Mouse (Mus musculus): ENCODE measurements at regions not wholly inside any gene's neighbourhood (a gene's known extent, or its start where the extent isn't known, plus 50 kb on each side); places are given as distances from the start of the nearest gene placed in this dataset.

GRCm38 (mm10) chr3:128226503-128226902, 330.4 kb upstream of the Fam241a start:
- no peak for DNase-seq (ENCODE audit: low read depth, low spot score)

DNA sequence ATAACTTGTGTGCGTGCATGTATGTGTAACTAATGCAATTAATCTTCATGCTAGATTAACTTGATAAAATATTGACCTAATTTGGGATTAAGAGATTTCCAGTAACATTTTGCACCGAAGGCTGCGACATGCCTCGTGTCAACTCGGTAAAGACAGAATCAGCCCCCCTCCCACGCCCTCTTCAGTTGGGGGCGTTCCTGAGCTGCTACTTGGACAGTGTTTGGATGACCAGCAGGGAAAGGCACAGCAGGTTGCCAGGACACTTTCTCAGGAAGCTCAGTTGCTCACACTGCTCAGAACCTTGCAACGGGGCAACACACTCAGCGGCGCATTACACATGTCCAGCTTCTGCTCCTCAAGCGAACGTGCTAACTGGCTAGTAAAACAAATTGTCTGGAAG, 326.2 kb upstream of the Fam241a start:
- DNase-seq (ENCODE audit: low read depth, low spot score) = no peak

- DNase-seq (ENCODE audit: low read depth, low spot score) = no peak
Observed at GRCm38 (mm10) chr3:128221625-128222024, 325.5 kb upstream of the Fam241a start.

DNA sequence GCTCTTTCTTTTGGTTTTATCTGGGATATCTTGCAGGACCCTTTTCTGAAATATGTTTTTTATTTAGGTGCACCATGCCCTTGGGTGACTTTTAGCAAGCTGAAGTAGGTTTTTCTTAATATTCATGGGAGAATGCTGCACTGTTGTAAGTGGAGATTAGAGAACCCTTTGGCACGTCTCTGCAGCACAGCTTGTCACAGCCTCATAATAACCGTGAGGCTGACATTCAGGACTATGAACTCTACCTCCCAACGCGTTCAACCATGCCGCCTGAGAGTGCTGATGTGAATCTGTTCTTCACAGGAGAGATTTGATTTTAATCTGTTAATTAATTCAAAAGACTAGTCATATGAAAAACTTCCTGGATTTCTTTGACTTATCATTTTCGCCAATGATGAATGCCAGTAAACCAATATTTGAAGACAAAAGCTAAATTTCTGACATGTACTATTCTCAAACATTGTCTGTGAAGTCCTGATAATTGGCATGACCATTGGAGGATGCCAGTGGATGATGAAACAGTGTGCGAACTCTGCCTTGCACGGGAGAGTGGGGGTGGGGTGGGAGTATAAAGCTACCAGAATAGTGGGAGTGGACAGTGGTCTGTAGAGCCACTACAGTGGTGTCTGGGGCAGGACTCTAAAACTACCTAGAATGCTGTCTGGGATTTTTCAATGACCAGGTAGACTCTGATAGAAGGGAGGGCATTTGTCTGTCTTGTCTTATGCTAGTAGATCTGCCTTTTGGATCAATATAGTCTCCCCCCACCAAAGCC, 324.8 kb upstream of the Fam241a start:
- no peak for DNase-seq (ENCODE audit: low read depth, low spot score)

GRCm38 (mm10) chr3:128217765-128218415, 321.8 kb upstream of the Fam241a start:
- DNase-seq (ENCODE audit: low read depth, low spot score) = no peak

DNA sequence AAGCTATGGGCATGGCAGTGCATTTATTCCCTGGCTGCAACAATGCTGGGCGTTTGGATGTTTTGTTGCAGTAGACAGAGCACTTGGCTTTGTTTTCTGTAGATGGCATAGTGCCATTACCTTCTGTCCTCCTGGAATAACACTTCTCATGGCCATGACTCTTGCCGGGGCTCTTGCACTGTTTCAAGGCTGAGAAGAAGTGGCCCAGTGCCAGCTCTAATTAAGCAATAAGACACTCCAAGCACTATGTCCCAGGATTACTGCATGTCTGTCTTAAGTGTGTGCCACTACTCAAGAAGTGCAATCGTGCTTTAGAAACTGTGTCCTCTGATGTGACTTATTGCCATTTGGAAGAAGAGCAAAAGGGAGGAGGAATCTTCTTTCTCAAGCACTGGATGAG, 316.1 kb upstream of the Fam241a start:
- no peak for DNase-seq (ENCODE audit: low read depth, low spot score)

- no peak for DNase-seq (ENCODE audit: low read depth, low spot score)
Observed at GRCm38 (mm10) chr3:128210591-128210990, 314.5 kb upstream of the Fam241a start.

DNA sequence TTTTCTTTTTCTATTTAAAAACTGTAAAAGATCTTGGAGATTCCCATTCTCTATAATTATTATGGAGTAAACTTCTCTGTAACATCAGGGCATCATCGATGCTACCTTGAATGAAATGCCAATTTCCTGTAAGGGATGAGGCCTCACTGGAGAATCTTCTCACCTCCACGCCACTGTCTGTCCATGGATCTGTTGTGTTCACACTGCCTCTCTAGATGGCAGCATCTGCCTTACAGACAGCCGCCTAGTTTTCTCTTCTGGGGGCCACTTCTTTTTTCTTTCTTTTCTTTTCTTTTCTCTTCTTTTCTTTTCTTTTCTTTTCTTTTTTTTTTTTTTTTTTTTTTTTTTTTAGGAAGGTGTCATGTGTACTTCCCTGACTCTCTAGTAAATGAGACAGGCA, 310.8 kb upstream of the Fam241a start:
- DNase-seq (ENCODE audit: low read depth, low spot score) = no peak

DNA sequence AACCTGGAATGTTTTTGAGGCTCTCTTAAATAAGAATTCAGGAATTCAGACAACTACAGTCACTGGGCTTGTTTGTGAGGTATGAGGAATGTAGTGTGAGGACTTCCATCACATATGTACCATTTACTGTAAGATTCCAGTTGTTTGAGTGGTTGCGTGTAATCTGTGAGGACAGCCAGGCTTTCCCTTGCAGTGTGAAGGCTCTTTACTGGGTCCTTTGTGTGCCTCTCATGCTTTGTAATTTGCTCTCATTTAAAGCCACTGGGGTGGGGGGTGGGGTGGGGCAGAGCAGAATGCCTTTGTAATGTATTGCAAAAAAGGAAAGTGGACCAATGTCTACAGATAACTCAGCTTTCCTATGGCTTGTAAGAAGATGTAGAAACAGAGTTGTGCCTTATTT, 310.4 kb upstream of the Fam241a start:
- DNase-seq (ENCODE audit: low read depth, low spot score) = no peak

GRCm38 (mm10) chr3:128200574-128201235, 304.6 kb upstream of the Fam241a start:
- DNase-seq (ENCODE audit: low read depth, low spot score) = no peak

DNA sequence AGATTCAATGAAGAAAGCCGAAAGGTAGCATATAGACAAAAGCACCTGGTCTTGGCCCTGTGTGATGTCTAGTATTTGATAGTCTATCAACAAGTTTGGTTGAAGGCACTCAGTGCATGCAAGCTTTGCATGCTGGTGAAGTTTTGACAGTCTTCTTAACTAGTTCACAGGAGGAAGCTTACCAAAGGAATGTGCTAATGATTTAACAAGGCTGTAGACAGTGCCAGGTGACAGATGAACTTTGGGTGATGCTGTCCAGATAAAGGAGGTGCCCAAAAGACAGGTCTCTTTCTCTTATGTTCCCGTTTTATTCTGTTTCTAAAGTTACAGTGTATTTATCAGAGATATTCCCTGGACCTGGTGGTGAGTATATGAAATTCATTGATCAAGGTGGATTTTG, 303.3 kb upstream of the Fam241a start:
- DNase-seq (ENCODE audit: low read depth, low spot score) = no peak

GRCm38 (mm10) chr3:128192046-128192800, 296.1 kb upstream of the Fam241a start:
- no peak for DNase-seq (ENCODE audit: low read depth, low spot score)

- DNase-seq (ENCODE audit: low read depth, low spot score) = no peak
Observed at GRCm38 (mm10) chr3:128187330-128188044, 291.4 kb upstream of the Fam241a start.

DNA sequence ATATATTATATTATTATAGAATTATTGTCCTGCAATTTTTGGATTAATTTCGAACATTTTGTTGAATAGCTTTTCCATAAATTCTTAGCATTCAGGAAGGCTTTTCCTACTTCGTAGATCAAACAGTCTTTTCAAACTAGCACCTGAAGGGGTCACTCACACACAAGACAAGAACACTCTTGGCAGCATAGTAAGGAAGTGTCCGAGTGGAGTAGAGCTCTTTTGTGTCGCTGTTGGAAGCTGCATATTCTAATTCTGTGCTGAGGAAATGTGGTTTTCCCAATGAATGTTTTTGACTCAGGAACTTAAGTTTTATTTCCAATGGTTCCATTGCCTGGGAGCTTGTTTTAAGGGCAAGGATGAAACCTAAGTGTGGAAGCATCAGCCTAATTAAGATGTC, 290.2 kb upstream of the Fam241a start:
- DNase-seq (ENCODE audit: low read depth, low spot score) = peak; percentile 57

GRCm38 (mm10) chr3:128181221-128181908, 285.2 kb upstream of the Fam241a start:
- peak; percentile 82 for DNase-seq (ENCODE audit: low read depth, low spot score)

DNA sequence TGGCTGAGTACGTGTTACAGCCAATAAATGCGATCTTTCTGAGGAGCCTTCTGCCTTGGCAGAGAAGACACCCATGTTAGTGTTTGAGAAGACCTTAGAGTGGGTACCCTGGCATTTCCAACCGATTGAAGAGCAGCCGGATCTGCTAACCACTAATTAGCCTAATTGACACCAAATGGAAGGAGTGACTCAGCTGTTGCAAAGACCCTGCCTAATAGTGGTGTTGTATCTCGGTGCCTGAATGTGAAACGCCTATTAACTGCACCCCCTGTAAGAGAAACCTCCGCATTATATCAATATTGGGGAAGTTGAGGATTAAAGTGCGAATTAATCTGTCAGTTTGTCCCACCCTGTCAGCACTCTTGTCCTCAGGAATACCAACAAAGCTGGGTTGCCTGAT, 253.1 kb upstream of the Fam241a start:
- DNase-seq (ENCODE audit: low read depth, low spot score) = no peak

GRCm38 (mm10) chr3:128145329-128145728, 249.2 kb upstream of the Fam241a start:
- DNase-seq (ENCODE audit: low read depth, low spot score) = peak; percentile 14

DNA sequence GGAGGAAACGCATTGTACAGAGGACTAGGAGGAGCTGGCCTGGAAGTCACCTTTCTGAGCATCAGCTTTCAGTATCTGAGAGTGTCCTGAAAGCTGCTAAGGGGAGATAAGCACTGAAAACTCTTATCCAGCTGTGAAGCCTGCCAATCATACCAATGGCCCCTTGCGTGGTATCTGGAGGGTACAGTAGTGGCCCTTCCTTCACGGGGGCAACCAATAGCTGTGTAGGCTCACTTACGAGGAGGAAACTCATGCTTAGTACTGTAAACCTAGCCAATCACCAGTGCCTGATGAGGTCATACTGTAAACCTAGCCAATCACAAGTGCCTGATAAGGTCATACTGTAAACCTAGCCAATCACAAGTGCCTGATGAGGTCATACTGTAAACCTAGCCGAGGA, 231.7 kb upstream of the Fam241a start:
- DNase-seq (ENCODE audit: low read depth, low spot score) = no peak

DNA sequence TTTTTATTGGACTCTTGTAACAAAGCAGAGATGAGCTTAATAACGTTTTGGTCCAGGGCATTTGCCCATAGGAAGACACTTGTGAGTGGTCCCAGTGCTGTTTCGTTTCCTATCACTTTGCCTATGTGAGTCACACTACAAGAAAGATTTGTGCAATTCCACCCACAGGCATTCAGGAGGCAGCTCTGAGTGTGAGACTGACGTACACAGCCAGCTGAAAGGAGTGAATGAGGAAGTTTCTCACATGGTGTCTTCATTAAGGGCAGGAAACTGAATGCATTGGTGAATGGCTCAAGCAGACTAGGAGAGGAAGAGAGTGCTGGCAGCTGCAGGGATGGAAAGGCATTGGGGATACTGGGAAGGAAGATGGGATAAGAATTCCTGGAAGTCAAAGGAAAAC, 230.5 kb upstream of the Fam241a start:
- DNase-seq (ENCODE audit: low read depth, low spot score) = no peak

DNA sequence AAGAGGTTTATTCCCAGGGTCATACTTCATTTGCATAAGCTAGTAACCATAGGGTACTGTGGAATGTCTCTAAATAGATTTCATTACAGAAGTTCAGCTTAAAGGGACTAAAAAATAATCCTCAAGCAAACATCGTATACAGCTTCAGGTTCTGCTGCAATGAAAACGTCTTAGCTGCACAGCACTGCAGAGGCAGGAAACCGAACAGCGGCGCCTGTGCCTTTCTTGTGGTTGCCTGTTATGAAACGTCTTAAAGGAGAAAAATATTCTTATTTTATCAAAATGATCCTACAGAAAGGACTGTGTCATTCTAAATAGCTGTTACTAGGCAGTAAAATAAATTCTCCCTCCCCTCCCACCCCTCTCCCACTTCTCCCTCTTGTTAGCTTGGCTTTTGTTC, 226.0 kb upstream of the Fam241a start:
- DNase-seq (ENCODE audit: low read depth, low spot score) = no peak

Measured in forelimb bud, embryonic 11.5 days (tissue).